13 mouse cellular contexts compared by ENCODE assay signal in the genomic region with DNA sequence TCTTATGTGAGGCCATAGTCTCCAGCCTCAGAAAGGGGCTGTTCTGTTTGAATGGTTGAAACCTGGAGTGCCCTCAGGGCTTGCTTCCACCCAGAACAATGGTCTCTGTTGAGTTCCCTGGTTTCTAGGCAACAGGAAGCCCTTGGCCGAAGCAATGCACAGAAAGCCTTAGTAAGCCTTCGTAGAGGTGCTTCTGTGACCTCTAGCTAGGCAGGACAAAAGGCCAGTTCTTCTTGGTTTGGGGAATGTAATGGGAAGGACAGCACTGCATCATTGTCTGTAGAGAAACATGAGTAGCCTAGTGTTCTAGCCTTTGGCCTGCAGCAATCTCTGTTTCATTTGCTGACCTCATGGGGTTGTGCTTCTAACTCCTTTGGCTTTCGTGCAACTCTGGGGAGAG.
DNase-seq lines count a peak whose midpoint lies in the region; ATAC-seq and TF ChIP-seq lines count a peak whose summit lies in the region.
"Had no signal": no experiment of that assay in that cellular context is flagged by ENCODE, and none has a peak within 500 bp of the region (broad histone marks: within the 10 kb centered on the region; RNA-seq: fewer than 3 reads in every experiment).

No protein-coding gene starts in this region.

- DNase-seq in heart, adult 11 months = peak; percentile 66
- no peak for DNase-seq in heart, postnatal 10 days
- no peak for DNase-seq in stomach, postnatal 0 days (ENCODE audit: low spot score)
- peak; percentile 23 for DNase-seq in embryonic facial prominence, embryonic 11.5 days (ENCODE audit: low spot score)
- DNase-seq in skeletal muscle tissue, adult 2 months (ENCODE audit: low read depth, low spot score) = peak; percentile 1
- DNase-seq in lung, postnatal 4 days = no peak
- DNase-seq: kidney, postnatal 10 days had no signal

- H3K27ac ChIP-seq in stomach, embryonic 16.5 days (ENCODE audit: low read length) = no peak overlapping the region
- H3K27ac ChIP-seq in stomach, postnatal 0 days (replicated peaks) = no peak overlapping the region
- H3K27ac ChIP-seq in embryonic facial prominence, embryonic 11.5 days (replicated peaks; ENCODE audit: low read depth, low read length) = no peak overlapping the region
- no peak overlapping the region for H3K27ac ChIP-seq in forebrain, embryonic 12.5 days
- H3K27ac ChIP-seq: embryonic facial prominence, embryonic 15.5 days; heart, embryonic 13.5 days; limb, embryonic 13.5 days had no signal

- WGBS in stomach, embryonic 16.5 days = 60% methylated on average over 3 of the region's 3 CpGs
- WGBS in stomach, postnatal 0 days = 34% methylated on average over 3 of the region's 3 CpGs
- WGBS in embryonic facial prominence, embryonic 11.5 days = 18% methylated on average over 3 of the region's 3 CpGs
- WGBS in forebrain, embryonic 12.5 days = 11% methylated on average over 3 of the region's 3 CpGs

- H3K9me3 ChIP-seq in stomach, embryonic 16.5 days (replicated peaks; ENCODE audit: control insufficient read depth, low read length) = no peaks in the 10 kb centered on the region
- no peaks in the 10 kb centered on the region for H3K9me3 ChIP-seq in stomach, postnatal 0 days (ENCODE audit: control insufficient read depth, low read length)
- no peaks in the 10 kb centered on the region for H3K9me3 ChIP-seq in embryonic facial prominence, embryonic 11.5 days (replicated peaks; ENCODE audit: control insufficient read depth, low read length)
- H3K9me3 ChIP-seq in forebrain, embryonic 12.5 days = no peaks in the 10 kb centered on the region
- H3K9me3 ChIP-seq: embryonic facial prominence, embryonic 15.5 days; heart, embryonic 13.5 days; limb, embryonic 13.5 days had no signal

- TF ChIP-seq EP300 in stomach, postnatal 0 days (optimal IDR thresholded peaks at IDR 0.05) = no peak

- H3K27me3 ChIP-seq in stomach, embryonic 16.5 days (ENCODE audit: control insufficient read depth, insufficient read depth, low read length) = no peaks in the 10 kb centered on the region
- H3K27me3 ChIP-seq in stomach, postnatal 0 days (ENCODE audit: control insufficient read depth, insufficient read depth, low read length) = no peaks in the 10 kb centered on the region
- H3K27me3 ChIP-seq in embryonic facial prominence, embryonic 11.5 days (ENCODE audit: control insufficient read depth, insufficient read depth, low read length) = no peaks in the 10 kb centered on the region
- H3K27me3 ChIP-seq in forebrain, embryonic 12.5 days = no peaks in the 10 kb centered on the region
- H3K27me3 ChIP-seq: embryonic facial prominence, embryonic 15.5 days; heart, embryonic 13.5 days had no signal

- no peak overlapping the region for H3K9ac ChIP-seq in stomach, embryonic 16.5 days (ENCODE audit: low read length)
- H3K9ac ChIP-seq in stomach, postnatal 0 days (ENCODE audit: low read length) = no peak overlapping the region
- no peak overlapping the region for H3K9ac ChIP-seq in embryonic facial prominence, embryonic 11.5 days (replicated peaks; ENCODE audit: low read length)
- H3K9ac ChIP-seq in forebrain, embryonic 12.5 days = no peak overlapping the region
- H3K9ac ChIP-seq: embryonic facial prominence, embryonic 15.5 days; heart, embryonic 13.5 days; limb, embryonic 13.5 days had no signal

- H3K36me3 ChIP-seq in stomach, embryonic 16.5 days (ENCODE audit: control insufficient read depth, insufficient read depth, low read length) = no peaks in the 10 kb centered on the region
- no peaks in the 10 kb centered on the region for H3K36me3 ChIP-seq in stomach, postnatal 0 days (ENCODE audit: control insufficient read depth, insufficient read depth, low read length)
- no peaks in the 10 kb centered on the region for H3K36me3 ChIP-seq in embryonic facial prominence, embryonic 11.5 days (replicated peaks; ENCODE audit: control insufficient read depth, insufficient read depth, low read depth, low read length)
- no peaks in the 10 kb centered on the region for H3K36me3 ChIP-seq in forebrain, embryonic 12.5 days (replicated peaks)
- H3K36me3 ChIP-seq: embryonic facial prominence, embryonic 15.5 days; heart, embryonic 13.5 days; limb, embryonic 13.5 days had no signal

- intact Hi-C loops in heart, postnatal 10 days (cut with DNase I) = no loop called here

- peak; percentile 47; the same call in 1 of the 2 replicates for ATAC-seq in stomach, embryonic 16.5 days (ENCODE audit: insufficient read depth, low FRiP score)
- no peak for ATAC-seq in stomach, postnatal 0 days (ENCODE audit: low FRiP score, low TSS enrichment)
- no peak for ATAC-seq in embryonic facial prominence, embryonic 11.5 days (replicated peaks; ENCODE audit: insufficient number of reproducible peaks, low FRiP score, low TSS enrichment, low read depth)
- no peak for ATAC-seq in forebrain, embryonic 12.5 days (ENCODE audit: low FRiP score)
- ATAC-seq: inflammation-experienced regulatory T-cells, adult 6 months had no signal

- H3K4me2 ChIP-seq in stomach, embryonic 16.5 days (ENCODE audit: low read depth, low read length) = no peak overlapping the region
- H3K4me2 ChIP-seq in stomach, postnatal 0 days (replicated peaks; ENCODE audit: low read depth) = no peak overlapping the region
- no peak overlapping the region for H3K4me2 ChIP-seq in embryonic facial prominence, embryonic 11.5 days (ENCODE audit: low read depth, low read length)
- H3K4me2 ChIP-seq in forebrain, embryonic 12.5 days = no peak overlapping the region
- H3K4me2 ChIP-seq: embryonic facial prominence, embryonic 15.5 days; heart, embryonic 13.5 days; limb, embryonic 13.5 days had no signal

- TF ChIP-seq CTCF in stomach, postnatal 0 days (IDR thresholded peaks at IDR 0.05; ENCODE audit: low read depth) = no peak

- H3K4me3 ChIP-seq in stomach, embryonic 16.5 days (replicated peaks; ENCODE audit: low read length) = no peak overlapping the region
- no peak overlapping the region for H3K4me3 ChIP-seq in stomach, postnatal 0 days (ENCODE audit: low read depth, low read length)
- no peak overlapping the region for H3K4me3 ChIP-seq in embryonic facial prominence, embryonic 11.5 days (ENCODE audit: low read depth, low read length)
- H3K4me3 ChIP-seq in forebrain, embryonic 12.5 days (replicated peaks) = no peak overlapping the region
- H3K4me3 ChIP-seq: embryonic facial prominence, embryonic 15.5 days; heart, embryonic 13.5 days; limb, embryonic 13.5 days had no signal

- H3K4me1 ChIP-seq in stomach, embryonic 16.5 days (ENCODE audit: control insufficient read depth, insufficient read depth, low read length) = no peaks in the 10 kb centered on the region
- H3K4me1 ChIP-seq in stomach, postnatal 0 days (replicated peaks; ENCODE audit: control insufficient read depth, insufficient read depth) = no peaks in the 10 kb centered on the region
- H3K4me1 ChIP-seq in embryonic facial prominence, embryonic 11.5 days (ENCODE audit: control insufficient read depth, insufficient read depth, low read length) = no peaks in the 10 kb centered on the region
- H3K4me1 ChIP-seq in forebrain, embryonic 12.5 days = peaks cover 5% of the 10 kb centered on the region; the same call in 1 of the 2 replicates
- H3K4me1 ChIP-seq: embryonic facial prominence, embryonic 15.5 days; heart, embryonic 13.5 days; limb, embryonic 13.5 days had no signal

Comparison
In these comparisons a context has a peak if more than half of its experiments do, and no peak if none do; other contexts are left out.
1. DNase-seq: peak in heart, adult 11 months (single experiment), embryonic facial prominence, embryonic 11.5 days (single experiment) and skeletal muscle tissue, adult 2 months (single experiment); none in heart, postnatal 10 days (0 of 2), stomach, postnatal 0 days (single experiment) and lung, postnatal 4 days (0 of 2).